Mouse (Mus musculus): ENCODE data around the gene Dnttip1. TPM values are rescaled to one million over a fixed set of nuclear protein-coding genes. Genes with fewer than 3 reads are reported as not detected.
A peak's percentile ranks its signal among the peaks of the same experiment; 100 is the strongest.

Gene Dnttip1
- polyA plus RNA-seq, 1 experiment from 2014 or later, result 55.9 TPM

- no peak overlapping the region for H3K9ac ChIP-seq (ENCODE audit: low read depth, low read length)
- no peak overlapping the region for H3K4me2 ChIP-seq (ENCODE audit: low read depth, low read length)
- WGBS, result 63% methylated on average over 4 of the region's 4 CpGs
- H3K27ac ChIP-seq (ENCODE audit: low read length), result no peak overlapping the region
- no peaks in the 10 kb centered on the region for H3K27me3 ChIP-seq (replicated peaks; ENCODE audit: control insufficient read depth, insufficient read depth, low read length)
- no peak for ATAC-seq
- no peak overlapping the region for H3K4me3 ChIP-seq (ENCODE audit: low read length)
- H3K4me1 ChIP-seq (ENCODE audit: control insufficient read depth, insufficient read depth, low read length), result peaks cover 4% of the 10 kb centered on the region; the same call in 1 of the 2 replicates
- H3K36me3 ChIP-seq (ENCODE audit: control insufficient read depth, insufficient read depth, low read length), result no peaks in the 10 kb centered on the region
- H3K9me3 ChIP-seq (ENCODE audit: control insufficient read depth, low read length), result no peaks in the 10 kb centered on the region; the same call in 1 of the 2 replicates
Observed at GRCm38 (mm10) chr2:164723276-164723675, 22.5 kb upstream of the Dnttip1 start.

- ATAC-seq, result peak; percentile 85
- H3K27ac ChIP-seq (ENCODE audit: low read length), result no peak overlapping the region
- H3K9ac ChIP-seq (ENCODE audit: low read depth, low read length), result no peak overlapping the region
- no peaks in the 10 kb centered on the region; the same call in 1 of the 2 replicates for H3K9me3 ChIP-seq (ENCODE audit: control insufficient read depth, low read length)
- peaks cover 4% of the 10 kb centered on the region; the same call in 1 of the 2 replicates for H3K4me1 ChIP-seq (ENCODE audit: control insufficient read depth, insufficient read depth, low read length)
- no peak overlapping the region for H3K4me2 ChIP-seq (ENCODE audit: low read depth, low read length)
- no peak overlapping the region for H3K4me3 ChIP-seq (ENCODE audit: low read length)
- H3K27me3 ChIP-seq (replicated peaks; ENCODE audit: control insufficient read depth, insufficient read depth, low read length), result no peaks in the 10 kb centered on the region
- 25% methylated on average over 6 of the region's 6 CpGs for WGBS
- H3K36me3 ChIP-seq (ENCODE audit: control insufficient read depth, insufficient read depth, low read length), result no peaks in the 10 kb centered on the region
Observed at GRCm38 (mm10) chr2:164725895-164726619, 19.7 kb upstream of the Dnttip1 start.

GRCm38 (mm10) chr2:164731719-164732118 is 14.1 kb upstream of the Dnttip1 start:
- Histone ChIP-seq H3K9ac (ENCODE audit: low read depth, low read length) (no peak overlapping the region), H3K4me3 (ENCODE audit: low read length) (no peak overlapping the region), H3K4me1 (ENCODE audit: control insufficient read depth, insufficient read depth, low read length) (peaks cover 21% of the 10 kb centered on the region), H3K27me3 (replicated peaks; ENCODE audit: control insufficient read depth, insufficient read depth, low read length) (no peaks in the 10 kb centered on the region), H3K36me3 (ENCODE audit: control insufficient read depth, insufficient read depth, low read length) (no peaks in the 10 kb centered on the region), H3K4me2 (ENCODE audit: low read depth, low read length) (no peak overlapping the region), H3K27ac (ENCODE audit: low read length) (peak overlapping the region; percentile 13), H3K9me3 (ENCODE audit: control insufficient read depth, low read length) (no peaks in the 10 kb centered on the region)
- peak; percentile 85 for ATAC-seq
- WGBS, result 38% methylated on average over 5 of the region's 5 CpGs

- Histone ChIP-seq H3K4me2 (ENCODE audit: low read depth, low read length) (no peak overlapping the region), H3K9me3 (ENCODE audit: control insufficient read depth, low read length) (no peaks in the 10 kb centered on the region), H3K27me3 (replicated peaks; ENCODE audit: control insufficient read depth, insufficient read depth, low read length) (no peaks in the 10 kb centered on the region), H3K27ac (ENCODE audit: low read length) (no peak overlapping the region), H3K4me3 (ENCODE audit: low read length) (no peak overlapping the region), H3K9ac (ENCODE audit: low read depth, low read length) (no peak overlapping the region), H3K36me3 (ENCODE audit: control insufficient read depth, insufficient read depth, low read length) (no peaks in the 10 kb centered on the region), H3K4me1 (ENCODE audit: control insufficient read depth, insufficient read depth, low read length) (peaks cover 26% of the 10 kb centered on the region)
- WGBS, result 56% methylated on average over 2 of the region's 2 CpGs
- ATAC-seq, result no peak
Observed at GRCm38 (mm10) chr2:164733259-164733658, 12.5 kb upstream of the Dnttip1 start.

- no peak overlapping the region for H3K9ac ChIP-seq (ENCODE audit: low read depth, low read length)
- 0 out of 2 replicates have a peak, but pooled peaks have one; percentile 18 for ATAC-seq
- no peaks in the 10 kb centered on the region for H3K36me3 ChIP-seq (ENCODE audit: control insufficient read depth, insufficient read depth, low read length)
- H3K9me3 ChIP-seq (ENCODE audit: control insufficient read depth, low read length), result no peaks in the 10 kb centered on the region
- H3K27ac ChIP-seq (ENCODE audit: low read length), result peak overlapping the region; percentile 51
- H3K4me3 ChIP-seq (ENCODE audit: low read length), result no peak overlapping the region
- no peaks in the 10 kb centered on the region for H3K27me3 ChIP-seq (replicated peaks; ENCODE audit: control insufficient read depth, insufficient read depth, low read length)
- H3K4me1 ChIP-seq (ENCODE audit: control insufficient read depth, insufficient read depth, low read length), result peaks cover 26% of the 10 kb centered on the region
- WGBS, result 67% methylated on average over 5 of the region's 5 CpGs
- no peak overlapping the region for H3K4me2 ChIP-seq (ENCODE audit: low read depth, low read length)
Observed at GRCm38 (mm10) chr2:164734839-164735238, 10.9 kb upstream of the Dnttip1 start.

- H3K27ac ChIP-seq (ENCODE audit: low read length), result peak overlapping the region; percentile 23; the same call in 1 of the 2 replicates
- H3K27me3 ChIP-seq (replicated peaks; ENCODE audit: control insufficient read depth, insufficient read depth, low read length), result no peaks in the 10 kb centered on the region
- H3K4me3 ChIP-seq (ENCODE audit: low read length), result no peak overlapping the region
- 79% methylated on average over 5 of the region's 5 CpGs for WGBS
- H3K36me3 ChIP-seq (ENCODE audit: control insufficient read depth, insufficient read depth, low read length), result no peaks in the 10 kb centered on the region
- no peaks in the 10 kb centered on the region for H3K9me3 ChIP-seq (ENCODE audit: control insufficient read depth, low read length)
- H3K4me2 ChIP-seq (ENCODE audit: low read depth, low read length), result no peak overlapping the region
- ATAC-seq, result no peak
- peaks cover 26% of the 10 kb centered on the region for H3K4me1 ChIP-seq (ENCODE audit: control insufficient read depth, insufficient read depth, low read length)
- no peak overlapping the region for H3K9ac ChIP-seq (ENCODE audit: low read depth, low read length)
Observed at GRCm38 (mm10) chr2:164735446-164735845, 10.3 kb upstream of the Dnttip1 start.

- Histone ChIP-seq H3K27me3 (replicated peaks; ENCODE audit: control insufficient read depth, insufficient read depth, low read length) (no peaks in the 10 kb centered on the region), H3K4me1 (ENCODE audit: control insufficient read depth, insufficient read depth, low read length) (peaks cover 23% of the 10 kb centered on the region), H3K36me3 (ENCODE audit: control insufficient read depth, insufficient read depth, low read length) (no peaks in the 10 kb centered on the region), H3K9me3 (ENCODE audit: control insufficient read depth, low read length) (no peaks in the 10 kb centered on the region), H3K27ac (ENCODE audit: low read length) (peak overlapping the region; percentile 79), H3K9ac (ENCODE audit: low read depth, low read length) (peak overlapping the region; percentile 27; the same call in 1 of the 2 replicates), H3K4me3 (ENCODE audit: low read length) (no peak overlapping the region), H3K4me2 (ENCODE audit: low read depth, low read length) (no peak overlapping the region)
- peak; percentile 97 for ATAC-seq
- WGBS, result 45% methylated on average over 3 of the region's 3 CpGs
Observed at GRCm38 (mm10) chr2:164737377-164738090, 8.2 kb upstream of the Dnttip1 start.

- H3K4me2 ChIP-seq (ENCODE audit: low read depth, low read length), result no peak overlapping the region
- no peak overlapping the region for H3K27ac ChIP-seq (ENCODE audit: low read length)
- no peak overlapping the region for H3K9ac ChIP-seq (ENCODE audit: low read depth, low read length)
- ATAC-seq, result no peak
- H3K36me3 ChIP-seq (ENCODE audit: control insufficient read depth, insufficient read depth, low read length), result no peaks in the 10 kb centered on the region
- H3K4me1 ChIP-seq (ENCODE audit: control insufficient read depth, insufficient read depth, low read length), result peaks cover 11% of the 10 kb centered on the region; the same call in 1 of the 2 replicates
- no peak overlapping the region for H3K4me3 ChIP-seq (ENCODE audit: low read length)
- 56% methylated on average over 7 of the region's 7 CpGs for WGBS
- no peaks in the 10 kb centered on the region for H3K27me3 ChIP-seq (replicated peaks; ENCODE audit: control insufficient read depth, insufficient read depth, low read length)
- H3K9me3 ChIP-seq (ENCODE audit: control insufficient read depth, low read length), result no peaks in the 10 kb centered on the region
Observed at GRCm38 (mm10) chr2:164739876-164740275, 5.9 kb upstream of the Dnttip1 start.

- H3K9me3 ChIP-seq (ENCODE audit: control insufficient read depth, low read length), result no peaks in the 10 kb centered on the region
- no peaks in the 10 kb centered on the region for H3K27me3 ChIP-seq (replicated peaks; ENCODE audit: control insufficient read depth, insufficient read depth, low read length)
- peak overlapping the region; percentile 91; the same call in 1 of the 2 replicates for H3K9ac ChIP-seq (ENCODE audit: low read depth, low read length)
- peaks cover 16% of the 10 kb centered on the region for H3K4me1 ChIP-seq (ENCODE audit: control insufficient read depth, insufficient read depth, low read length)
- H3K36me3 ChIP-seq (ENCODE audit: control insufficient read depth, insufficient read depth, low read length), result 0 out of 2 replicates have a peak, but pooled peaks cover 2% of the 10 kb centered on the region
- no peak for ATAC-seq
- 71% methylated on average over 13 of the region's 13 CpGs for WGBS
- no peak overlapping the region for H3K27ac ChIP-seq (ENCODE audit: low read length)
- peak overlapping the region; percentile 86 for H3K4me3 ChIP-seq (ENCODE audit: low read length)
- peak overlapping the region; percentile 88 for H3K4me2 ChIP-seq (ENCODE audit: low read depth, low read length)
Observed at GRCm38 (mm10) chr2:164744987-164745386, 796 bp upstream of the Dnttip1 start.

Measured in intestine, embryonic 16.5 days (tissue).